Mouse (Mus musculus) C2C12 (cell line): Measurements from ENCODE around the gene Fscn3. TPM values are rescaled to one million over a fixed set of nuclear protein-coding genes. Genes with fewer than 3 reads are reported as not detected.

Source experiments
- H3K27me3 ChIP-seq: one replicate; pipeline ENCODE4 v1.6.1; 2011; ENCODE audit not compliant: control insufficient read depth, insufficient read depth, insufficient read length
- H3K36me3 ChIP-seq: one replicate; pipeline ENCODE4 v1.6.1; 2011; ENCODE audit not compliant: control insufficient read depth, insufficient read depth
- H3K4me3 ChIP-seq: one replicate; pipeline ENCODE4 v1.5.1; 2011; ENCODE audit warnings: mild to moderate bottlenecking, control low read depth; ENCODE audit not compliant: poor library complexity, insufficient read depth, severe bottlenecking
- H3K79me2 ChIP-seq: one replicate; pipeline ENCODE4 v1.6.1; 2011; ENCODE audit not compliant: control insufficient read depth, insufficient read depth
- H3K79me3 ChIP-seq: one replicate; pipeline ENCODE4 v1.6.1; 2011; ENCODE audit warnings: low read depth, control low read depth
- H3ac ChIP-seq: one replicate; pipeline ENCODE3; 2011; ENCODE audit warnings: low read depth; ENCODE audit not compliant: control insufficient read depth, insufficient read length
- CEBPB ChIP-seq: IDR thresholded peaks from one replicate; pipeline ENCODE4 v1.6.1; 2011; ENCODE audit warnings: low read depth, mild to moderate bottlenecking, control low read depth, moderate library complexity
- CTCF ChIP-seq: IDR thresholded peaks from one replicate; pipeline ENCODE4 v1.5.1; 2011; ENCODE audit not compliant: control insufficient read depth, insufficient read depth, insufficient read length
- FOSL1 ChIP-seq: IDR thresholded peaks from one replicate; pipeline ENCODE4 v1.8.0; 2011; ENCODE audit warnings: mild to moderate bottlenecking, low read length; ENCODE audit not compliant: poor library complexity, insufficient read depth, severe bottlenecking
- MAX ChIP-seq: IDR thresholded peaks from one replicate; pipeline ENCODE4 v1.6.1; 2011; ENCODE audit warnings: mild to moderate bottlenecking, control low read depth
- MYOD1 ChIP-seq: IDR thresholded peaks from one replicate; pipeline ENCODE4 v1.6.1; 2011; ENCODE audit warnings: low read depth; ENCODE audit not compliant: control insufficient read depth, insufficient read length
- MYOG ChIP-seq: IDR thresholded peaks from one replicate; pipeline ENCODE4 v1.6.1; 2011; ENCODE audit not compliant: control insufficient read depth, insufficient read length; ENCODE audit errors: extremely low read depth
- USF1 ChIP-seq: IDR thresholded peaks from one replicate; pipeline ENCODE4 v1.6.1; 2011; ENCODE audit warnings: low read depth, mild to moderate bottlenecking, control low read depth, moderate library complexity
- polyA plus RNA-seq: library from polyadenylated mRNA; unstranded; fragments of >200 nt; fragmentation: generic; extraction: Trizol; gene quantifications from one replicate; pipeline ENCODE4 v1.2.1, GENCODE M21; 2012; ENCODE audit warnings: missing spikeins

Gene Fscn3
- polyA plus RNA-seq, 1 experiment = not detected

DNA sequence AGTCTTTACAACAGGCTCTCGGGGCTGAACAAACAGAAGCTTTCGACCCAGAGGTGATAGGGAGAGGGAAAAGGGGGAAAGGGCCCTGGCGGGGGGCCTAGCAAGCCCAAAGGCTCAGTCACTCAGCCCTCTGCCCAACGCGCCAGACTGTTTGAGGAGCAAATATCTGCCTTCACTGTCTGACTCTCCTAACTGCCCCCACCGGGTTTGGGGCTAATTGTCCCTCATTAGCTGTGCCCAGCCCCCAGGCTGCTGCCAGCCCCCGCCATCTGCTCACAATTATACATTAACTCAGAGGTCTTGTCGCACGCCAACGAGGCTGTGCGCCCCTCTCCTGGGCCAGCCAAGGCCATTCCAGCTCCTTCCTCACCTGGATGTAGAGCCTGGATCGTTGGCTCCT is 23.4 kb downstream of the Fscn3 start:
- H3K79me2 ChIP-seq = no peaks in the 10 kb centered on the region
- peaks cover 36% of the 10 kb centered on the region for H3K27me3 ChIP-seq
- H3K79me3 ChIP-seq = no peaks in the 10 kb centered on the region
- TF ChIP-seq CEBPB (no peak), CTCF (no peak), MAX (no peak), FOSL1 (no peak), USF1 (no peak), MYOD1 (no peak), MYOG (no peak)
- no peak overlapping the region for H3ac ChIP-seq
- no peak overlapping the region for H3K4me3 ChIP-seq
- H3K36me3 ChIP-seq = no peaks in the 10 kb centered on the region

DNA sequence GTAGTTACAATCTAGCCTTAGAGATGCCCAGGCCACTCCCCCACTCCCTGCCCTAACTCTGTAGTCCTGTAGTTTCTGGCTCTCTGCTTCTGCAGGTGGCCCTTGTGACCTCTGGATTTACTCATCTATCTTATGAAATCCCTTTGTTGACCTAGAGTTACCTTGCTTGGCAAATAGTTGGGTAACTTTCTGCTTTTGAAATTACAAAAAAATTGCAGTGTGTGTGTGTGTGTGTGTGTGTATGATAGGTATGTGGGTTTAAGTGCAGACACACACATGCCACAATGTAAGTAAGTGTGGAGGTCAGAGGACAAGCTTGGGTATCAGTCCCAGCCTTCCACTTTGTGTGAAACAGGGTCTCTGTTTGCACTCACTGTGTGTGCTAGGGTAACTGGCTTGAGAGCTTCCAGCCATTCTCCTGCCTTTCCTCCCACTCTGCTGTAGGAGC is 31.7 kb downstream of the Fscn3 start:
- TF ChIP-seq CEBPB (no peak), MYOD1 (no peak), USF1 (no peak)
- Histone ChIP-seq H3K36me3 (no peaks in the 10 kb centered on the region), H3ac (no peak overlapping the region), H3K79me3 (no peaks in the 10 kb centered on the region), H3K27me3 (peaks cover 3% of the 10 kb centered on the region), H3K4me3 (no peak overlapping the region), H3K79me2 (no peaks in the 10 kb centered on the region)

DNA sequence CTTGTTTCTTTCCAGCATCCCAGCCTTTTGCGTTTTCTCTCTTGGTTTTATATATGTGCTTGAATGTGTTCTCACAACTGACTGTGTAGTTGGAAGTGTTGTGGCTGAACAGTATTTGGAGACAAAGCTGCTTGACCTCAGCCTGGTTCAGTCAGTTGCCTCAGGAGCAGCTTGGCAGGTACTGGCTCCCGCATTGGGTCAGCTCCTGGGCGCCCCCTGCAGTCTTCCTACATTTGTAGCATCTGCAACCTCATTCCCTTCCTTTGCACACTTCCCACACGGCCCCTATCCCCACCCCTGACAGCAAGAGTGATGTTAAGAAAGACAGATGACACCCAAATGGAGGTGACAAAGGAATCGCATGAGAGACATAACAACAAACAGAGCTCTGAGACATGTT is 32.9 kb downstream of the Fscn3 start:
- no peaks in the 10 kb centered on the region for H3K36me3 ChIP-seq
- TF ChIP-seq MYOD1 = no peak
- TF ChIP-seq USF1 = no peak
- no peak for TF ChIP-seq MAX
- TF ChIP-seq CTCF = no peak
- TF ChIP-seq FOSL1 = no peak
- TF ChIP-seq CEBPB = no peak
- no peak for TF ChIP-seq MYOG
- no peak overlapping the region for H3K4me3 ChIP-seq
- no peak overlapping the region for H3ac ChIP-seq
- peaks cover 3% of the 10 kb centered on the region for H3K27me3 ChIP-seq
- H3K79me3 ChIP-seq = no peaks in the 10 kb centered on the region
- H3K79me2 ChIP-seq = no peaks in the 10 kb centered on the region

DNA sequence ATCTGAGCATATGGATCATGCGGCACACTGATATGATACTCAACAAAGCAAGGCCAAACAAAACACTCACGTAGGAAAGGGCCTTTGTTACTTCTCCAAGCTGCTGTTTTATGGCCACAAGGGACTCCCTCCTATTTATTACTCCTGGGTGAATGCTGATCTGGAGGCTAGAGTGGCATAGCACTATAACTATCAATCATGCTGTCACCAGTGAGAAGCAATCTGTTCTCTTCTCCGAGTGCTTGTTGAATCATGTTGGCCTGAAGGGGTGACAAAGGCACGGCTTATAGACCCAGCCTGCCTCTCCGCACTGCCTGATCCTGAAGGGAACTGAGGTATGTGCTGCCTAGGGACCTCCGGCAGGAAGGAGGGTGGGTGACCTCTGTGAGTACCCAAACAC is 37.0 kb downstream of the Fscn3 start:
- Histone ChIP-seq H3K79me3 (no peaks in the 10 kb centered on the region), H3K27me3 (no peaks in the 10 kb centered on the region), H3K4me3 (no peak overlapping the region), H3ac (no peak overlapping the region), H3K79me2 (no peaks in the 10 kb centered on the region), H3K36me3 (no peaks in the 10 kb centered on the region)
- TF ChIP-seq USF1 (no peak), MYOG (no peak), MAX (no peak), FOSL1 (no peak), CEBPB (no peak), CTCF (no peak), MYOD1 (no peak)

DNA sequence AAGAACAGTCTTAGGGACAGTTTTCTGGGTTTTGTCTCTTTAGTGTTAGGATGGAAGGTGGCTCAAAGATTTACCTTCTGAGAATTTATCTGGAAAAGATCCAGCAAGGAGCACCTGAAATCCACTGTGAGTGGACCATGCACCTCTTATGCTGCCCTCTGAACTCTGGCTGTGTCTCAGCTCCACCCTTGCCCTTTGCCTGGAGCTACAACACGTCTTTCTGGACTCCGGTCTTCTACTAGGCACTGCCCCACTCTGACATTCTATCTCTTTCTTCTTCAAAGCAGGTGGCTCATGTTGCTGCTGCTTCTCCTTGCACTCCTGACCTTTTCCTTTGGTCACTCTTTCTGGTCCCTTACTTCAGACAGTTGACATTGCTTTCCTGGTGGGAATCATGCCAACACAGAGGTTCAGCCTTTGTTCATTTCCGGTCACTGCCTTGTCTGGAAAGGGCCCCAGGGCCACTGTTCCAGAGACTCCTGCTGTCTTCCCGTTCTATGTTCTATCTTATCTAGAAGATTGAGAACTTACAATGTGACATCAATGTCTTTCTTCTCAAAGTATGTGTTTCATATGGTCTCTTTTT is 42.5 kb downstream of the Fscn3 start:
- Histone ChIP-seq H3K36me3 (no peaks in the 10 kb centered on the region), H3K27me3 (no peaks in the 10 kb centered on the region), H3K4me3 (no peak overlapping the region), H3K79me2 (no peaks in the 10 kb centered on the region), H3ac (no peak overlapping the region), H3K79me3 (no peaks in the 10 kb centered on the region)
- TF ChIP-seq MYOD1 (no peak), FOSL1 (no peak), MAX (no peak), USF1 (no peak), CTCF (no peak), CEBPB (no peak), MYOG (no peak)

DNA sequence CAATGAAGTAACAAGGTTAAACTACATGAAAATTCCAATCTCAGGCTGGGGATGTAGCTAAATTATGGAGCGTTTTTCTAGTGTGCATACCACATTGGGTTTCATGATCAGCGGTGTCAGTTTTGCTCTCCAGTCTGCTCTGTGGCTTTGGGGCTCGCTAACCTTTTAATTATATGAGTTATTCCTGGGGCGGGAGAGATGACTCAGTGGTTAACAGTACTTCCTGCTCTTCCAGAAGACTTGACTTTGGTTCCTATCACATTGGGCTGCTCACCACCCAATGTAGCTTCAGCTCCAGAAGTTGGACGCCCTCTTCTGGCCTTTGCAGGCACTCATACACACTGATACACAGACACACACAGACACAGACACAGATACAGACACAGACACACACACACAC is 43.0 kb downstream of the Fscn3 start:
- TF ChIP-seq FOSL1 = peak; percentile 31
- no peak for TF ChIP-seq MYOD1
- no peak for TF ChIP-seq CTCF
- H3K79me3 ChIP-seq = no peaks in the 10 kb centered on the region
- no peaks in the 10 kb centered on the region for H3K36me3 ChIP-seq
- no peaks in the 10 kb centered on the region for H3K27me3 ChIP-seq
- no peak overlapping the region for H3K4me3 ChIP-seq
- no peaks in the 10 kb centered on the region for H3K79me2 ChIP-seq
- no peak overlapping the region for H3ac ChIP-seq
